Mouse (Mus musculus) spleen, adult 18-20 months (tissue): Measurements from ENCODE around the gene Iqschfp.

Experiments used
- DNase-seq, 2 experiments: peaks; one replicate each; pipeline ENCODE4 v3.0.0; 2022; ENCODE audit warnings: mixed read lengths in 2 of 2

Iqschfp gene

DNA sequence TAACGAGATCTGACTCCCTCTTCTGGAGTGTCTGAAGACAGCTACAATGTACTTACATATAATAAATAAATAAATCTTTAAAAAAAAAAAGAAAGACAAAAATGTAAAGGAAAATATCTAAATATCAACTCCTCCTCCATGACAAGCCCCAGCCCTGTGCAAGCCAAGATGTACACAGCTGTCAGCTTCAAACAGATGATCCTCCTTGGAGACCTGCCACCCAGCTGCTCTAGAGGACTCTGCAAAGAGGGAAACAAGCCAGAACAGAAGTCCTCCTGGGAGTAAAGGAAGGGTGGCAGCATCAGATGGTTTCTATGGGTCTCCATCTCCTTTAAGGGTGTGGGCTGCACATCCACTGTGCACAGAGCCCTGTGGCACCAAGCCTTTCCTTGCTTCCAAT is 480.9 kb downstream of the Iqschfp start:
- DNase-seq: no peak

DNA sequence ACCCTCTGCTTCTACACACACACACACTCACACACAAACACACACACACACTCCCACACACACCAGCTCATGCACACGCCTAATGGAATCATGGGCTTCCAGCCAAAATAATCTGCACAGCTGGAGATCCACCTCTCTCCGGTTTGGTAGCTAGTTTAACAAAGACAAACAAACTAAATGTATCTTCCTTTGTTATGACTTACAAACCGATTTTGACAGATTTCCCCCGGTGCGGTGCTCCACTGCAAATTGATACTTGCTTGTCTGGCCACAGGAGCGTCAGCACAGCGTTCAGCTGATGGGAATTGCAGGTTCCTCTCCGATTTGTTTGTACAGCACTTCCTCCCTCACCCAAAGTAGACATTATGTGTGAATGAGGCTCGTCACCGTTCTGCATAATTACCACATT is 483.1 kb downstream of the Iqschfp start:
- no peak for DNase-seq

DNA sequence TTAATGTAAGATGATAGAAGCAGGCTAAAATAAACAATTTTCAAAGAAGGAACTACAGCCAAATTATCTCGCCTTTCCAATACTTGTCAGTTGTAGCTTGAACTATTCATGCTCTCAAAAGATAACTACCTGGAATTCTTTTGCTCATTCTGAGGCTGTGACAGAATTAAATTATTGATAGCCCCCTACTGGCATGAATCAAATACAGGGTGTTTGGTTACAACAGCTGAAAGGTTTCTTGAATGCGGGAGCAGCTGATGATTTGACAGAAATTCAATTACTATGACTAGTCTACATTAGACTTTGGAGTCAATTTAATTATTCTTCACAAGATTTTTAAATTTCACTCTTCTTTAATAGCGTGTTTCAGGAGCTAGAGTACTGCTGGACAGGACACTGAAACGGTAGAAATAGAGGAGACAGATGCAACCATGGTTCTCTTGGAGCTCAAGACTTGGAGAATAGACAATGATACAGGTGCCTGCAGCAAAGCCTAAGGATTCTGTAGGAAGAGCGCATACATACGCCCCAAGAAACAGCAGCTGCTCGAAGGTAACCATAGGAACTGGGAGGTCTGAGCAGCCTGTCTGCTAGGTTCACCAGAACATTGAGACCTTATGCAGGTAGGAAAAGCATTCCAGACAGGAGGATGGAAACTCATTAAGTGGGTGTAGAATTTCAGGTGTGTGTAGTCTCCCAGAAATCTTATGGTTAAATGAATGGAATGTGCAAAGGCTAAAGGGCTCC is 485.6 kb downstream of the Iqschfp start:
- DNase-seq: no peak

- DNase-seq: no peak
Observed at GRCm38 (mm10) chr3:68378799-68379198, 486.8 kb downstream of the Iqschfp start.

DNA sequence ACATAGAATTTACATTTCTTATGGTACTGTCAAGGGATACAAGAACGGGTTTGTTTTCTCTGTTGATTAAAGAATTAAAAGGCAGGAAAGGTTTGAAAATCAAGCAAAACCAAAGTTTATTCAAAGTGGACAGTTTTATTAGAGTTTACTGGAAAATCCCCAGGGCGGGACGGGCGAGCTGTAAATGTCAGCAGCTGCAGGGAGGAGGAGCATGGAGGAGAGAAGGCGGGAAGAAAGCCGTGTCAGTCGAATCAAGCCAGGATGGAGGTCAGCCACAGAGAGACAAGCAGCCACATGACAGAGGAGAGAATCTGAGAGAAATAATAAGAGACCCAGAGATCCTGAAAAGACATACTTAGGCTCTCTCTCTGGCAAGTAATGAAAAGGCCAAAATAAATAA is 487.2 kb downstream of the Iqschfp start:
- DNase-seq: no peak

- no peak for DNase-seq
Observed at GRCm38 (mm10) chr3:68383672-68384071, 491.6 kb downstream of the Iqschfp start.

DNA sequence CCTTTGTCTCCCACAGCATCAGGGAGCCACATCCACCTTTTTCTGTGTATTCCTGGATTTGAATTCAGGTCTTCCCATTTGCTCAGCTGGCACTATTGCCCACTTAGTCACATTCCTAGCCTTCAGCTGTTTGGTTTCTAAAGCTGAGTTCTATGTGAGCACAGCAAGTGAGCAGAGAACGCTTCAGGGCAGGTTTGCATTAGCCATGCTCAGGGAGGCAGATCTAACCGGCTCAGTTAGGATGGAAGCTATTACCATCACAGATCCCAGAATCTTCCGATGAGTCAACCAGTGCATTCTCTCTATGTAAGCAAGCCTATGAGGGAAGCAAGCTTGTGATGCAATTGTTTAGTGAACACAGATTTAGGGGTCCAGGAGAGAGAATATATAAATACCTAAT is 493.5 kb downstream of the Iqschfp start:
- no peak for DNase-seq

DNA sequence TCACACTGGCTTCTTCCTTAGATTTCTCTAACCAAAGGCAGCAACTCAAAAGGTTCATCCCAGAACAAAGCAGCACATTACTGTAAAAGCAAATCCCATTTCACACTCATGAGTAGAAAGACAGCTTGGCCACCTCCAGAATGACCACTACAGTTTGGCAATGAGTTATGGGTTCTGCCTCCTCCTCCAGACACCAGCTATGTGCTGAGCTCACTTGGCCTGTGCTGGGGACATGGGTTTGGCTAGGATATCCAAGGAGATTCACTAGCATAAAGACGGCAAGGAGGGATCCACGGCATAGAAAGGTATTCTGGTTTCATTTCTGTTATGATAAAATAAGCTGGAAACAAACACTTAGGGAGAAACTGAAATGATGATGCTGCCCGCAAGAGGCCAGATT is 496.0 kb downstream of the Iqschfp start:
- DNase-seq: no peak

- DNase-seq: no peak
Observed at GRCm38 (mm10) chr3:68393578-68393977, 501.5 kb downstream of the Iqschfp start.

DNA sequence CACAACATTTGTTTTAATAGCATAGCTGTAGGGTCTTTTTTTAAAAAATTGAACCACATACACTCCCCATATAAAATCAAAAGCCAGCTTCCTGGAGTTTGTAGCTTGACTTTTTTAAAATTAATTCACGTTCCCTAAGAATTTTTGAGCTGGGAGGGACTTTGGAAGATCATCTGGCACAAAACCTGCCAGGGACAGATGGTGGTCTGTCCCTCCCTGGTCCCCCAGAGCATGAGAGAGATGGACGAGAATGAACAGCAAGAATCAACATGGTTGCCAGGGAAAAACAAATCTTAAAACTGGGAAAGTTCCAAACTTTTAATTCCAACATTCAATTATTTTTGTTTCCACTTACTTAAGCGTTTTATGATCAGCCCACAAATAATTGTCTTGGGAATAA is 506.7 kb downstream of the Iqschfp start:
- no peak for DNase-seq

DNA sequence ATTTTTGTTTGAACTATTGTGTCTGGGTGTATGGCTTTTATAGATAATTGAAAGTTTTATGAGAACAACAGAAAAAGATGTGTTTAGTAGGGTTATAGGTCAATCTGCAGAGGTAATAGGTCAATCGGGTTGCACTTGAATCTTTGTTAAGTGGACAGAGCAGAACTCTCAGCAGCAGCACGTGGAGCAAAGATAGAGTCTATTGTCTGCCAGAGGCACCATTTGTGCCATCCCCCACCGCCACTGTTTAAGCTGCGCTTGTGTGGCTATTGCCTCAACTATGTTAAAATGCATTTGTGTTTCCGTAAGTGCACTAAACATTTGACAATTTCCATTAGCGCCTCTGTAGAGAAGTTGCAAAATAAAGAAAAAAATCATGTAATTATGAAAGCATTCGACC is 508.1 kb downstream of the Iqschfp start:
- DNase-seq: no peak

GRCm38 (mm10) chr3:68403343-68403742 is 511.3 kb downstream of the Iqschfp start:
- no peak for DNase-seq

- DNase-seq: no peak
Observed at GRCm38 (mm10) chr3:68403783-68404217, 511.8 kb downstream of the Iqschfp start.

DNA sequence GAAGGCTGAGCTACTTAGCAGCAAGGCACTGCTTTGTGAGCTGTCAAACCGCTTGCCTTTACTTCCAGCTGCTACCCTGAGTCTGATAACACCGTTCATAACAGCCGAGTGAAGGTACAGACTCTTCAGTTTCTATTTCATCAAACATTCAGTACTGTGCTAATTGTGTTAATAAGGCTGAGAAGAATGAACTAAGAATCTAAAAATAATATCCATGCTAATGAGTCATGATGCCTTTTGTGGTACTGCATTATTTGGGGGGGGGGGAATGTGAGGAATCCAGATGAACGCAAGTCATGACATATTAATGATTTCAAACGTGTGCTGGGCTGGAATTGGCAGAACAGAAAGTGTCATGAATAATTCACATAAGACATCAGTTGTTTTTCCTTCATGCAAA is 513.7 kb downstream of the Iqschfp start:
- no peak for DNase-seq

DNA sequence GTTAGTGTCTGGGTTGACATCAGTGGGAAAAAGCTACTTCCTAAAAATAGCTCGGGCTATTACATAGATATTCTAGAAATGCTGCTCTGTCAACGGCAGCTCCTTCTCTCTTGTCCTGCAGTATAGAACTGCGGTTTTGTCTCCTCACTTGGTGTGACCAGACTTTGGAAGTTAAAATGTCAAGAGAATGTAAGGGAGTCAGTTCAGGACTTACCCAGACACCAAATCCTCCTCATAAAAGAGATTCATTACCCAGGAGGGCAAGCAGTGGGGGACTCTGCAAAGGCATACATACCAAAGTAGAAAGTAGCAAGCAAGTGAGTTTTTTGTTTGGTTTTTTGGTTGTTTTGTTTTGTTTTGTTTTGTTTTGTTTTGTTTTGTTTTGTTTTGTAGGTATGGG is 520.2 kb downstream of the Iqschfp start:
- DNase-seq: no peak

- DNase-seq: no peak
Observed at GRCm38 (mm10) chr3:68419792-68420191, 527.8 kb downstream of the Iqschfp start.

DNA sequence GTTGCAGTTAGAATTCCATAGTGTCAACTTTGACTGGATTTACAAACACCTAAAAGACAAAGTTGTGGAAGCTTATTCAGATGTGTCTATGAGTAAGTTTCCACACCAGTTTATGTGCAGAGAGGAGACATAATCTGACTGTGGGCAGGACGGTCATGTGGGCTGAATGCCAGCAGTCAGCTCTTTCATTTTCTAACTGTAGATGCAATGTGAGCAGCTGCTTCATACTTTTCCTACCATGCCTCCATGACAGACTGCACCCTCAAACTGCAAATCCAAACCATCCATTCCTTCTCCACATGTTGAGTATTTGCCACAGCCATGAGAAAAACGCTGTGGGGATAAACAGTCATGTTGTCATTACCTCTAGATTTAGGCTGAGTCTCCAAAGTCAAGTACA is 528.9 kb downstream of the Iqschfp start:
- no peak for DNase-seq

- DNase-seq: no peak
Observed at GRCm38 (mm10) chr3:68421849-68422248, 529.8 kb downstream of the Iqschfp start.

DNA sequence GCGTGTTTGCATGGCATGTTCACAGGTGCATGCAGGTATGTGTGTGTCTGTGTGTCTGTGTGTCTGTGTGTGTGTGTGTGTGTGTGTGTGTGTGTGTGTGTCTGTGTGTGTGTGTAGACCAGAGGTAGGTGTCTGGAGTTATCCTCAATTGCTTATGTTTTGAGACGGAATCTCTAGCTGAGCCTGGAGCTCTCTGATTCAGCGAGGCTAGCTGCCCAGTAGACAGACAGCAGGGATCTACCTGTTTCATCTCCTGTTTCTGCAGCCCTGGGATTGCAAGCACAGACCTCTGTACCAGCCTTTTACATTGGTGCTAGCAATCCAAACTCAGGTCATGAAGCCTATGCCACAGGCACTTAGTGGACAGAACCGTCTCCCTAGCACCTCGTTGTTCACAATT is 536.0 kb downstream of the Iqschfp start:
- no peak for DNase-seq

GRCm38 (mm10) chr3:68434435-68434834 is 542.4 kb downstream of the Iqschfp start:
- no peak for DNase-seq

- DNase-seq: no peak
Observed at GRCm38 (mm10) chr3:68434897-68435296, 542.9 kb downstream of the Iqschfp start.

DNA sequence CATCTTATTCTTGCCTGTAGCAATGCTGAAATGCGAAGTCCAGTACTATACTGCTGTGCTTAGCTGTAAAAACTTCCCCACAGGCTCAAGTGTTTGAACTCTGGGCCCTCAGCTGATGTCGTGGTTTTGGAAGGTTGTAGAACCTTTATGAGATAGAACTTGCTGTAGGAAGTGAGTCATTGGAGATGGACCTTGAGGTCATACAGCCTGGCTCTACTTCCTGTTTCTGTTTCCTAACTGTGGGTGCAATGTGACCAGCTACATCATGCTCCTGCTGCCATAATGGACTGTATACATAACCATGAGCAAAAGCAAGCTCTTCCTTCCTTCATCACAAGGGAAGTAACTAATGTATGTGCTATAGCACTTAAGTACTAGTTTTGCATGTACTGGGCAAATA is 556.4 kb downstream of the Iqschfp start:
- no peak for DNase-seq

GRCm38 (mm10) chr3:68451634-68452033 is 559.6 kb downstream of the Iqschfp start:
- no peak for DNase-seq

DNA sequence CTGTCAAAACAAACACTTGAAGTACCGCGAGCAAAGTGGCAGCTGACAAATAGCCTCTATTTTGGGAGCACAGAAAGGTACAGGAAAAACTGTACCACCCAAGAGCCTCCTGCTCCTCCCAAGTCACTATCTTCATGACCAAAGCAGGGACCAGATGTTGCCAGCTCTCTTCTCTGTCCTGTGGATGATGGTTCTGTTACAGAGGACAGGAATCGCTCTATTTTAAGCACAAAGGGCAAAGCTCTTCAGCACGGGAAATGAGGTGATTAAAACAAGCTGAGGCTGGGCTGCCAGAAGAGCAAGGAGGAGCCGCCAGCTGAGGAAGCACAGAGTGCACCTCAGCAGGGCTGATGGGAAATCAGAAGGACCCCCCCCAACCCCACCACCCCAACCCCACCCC is 561.2 kb downstream of the Iqschfp start:
- no peak for DNase-seq
